ENCODE assay signal across 15 mouse cellular contexts in the genomic region with DNA sequence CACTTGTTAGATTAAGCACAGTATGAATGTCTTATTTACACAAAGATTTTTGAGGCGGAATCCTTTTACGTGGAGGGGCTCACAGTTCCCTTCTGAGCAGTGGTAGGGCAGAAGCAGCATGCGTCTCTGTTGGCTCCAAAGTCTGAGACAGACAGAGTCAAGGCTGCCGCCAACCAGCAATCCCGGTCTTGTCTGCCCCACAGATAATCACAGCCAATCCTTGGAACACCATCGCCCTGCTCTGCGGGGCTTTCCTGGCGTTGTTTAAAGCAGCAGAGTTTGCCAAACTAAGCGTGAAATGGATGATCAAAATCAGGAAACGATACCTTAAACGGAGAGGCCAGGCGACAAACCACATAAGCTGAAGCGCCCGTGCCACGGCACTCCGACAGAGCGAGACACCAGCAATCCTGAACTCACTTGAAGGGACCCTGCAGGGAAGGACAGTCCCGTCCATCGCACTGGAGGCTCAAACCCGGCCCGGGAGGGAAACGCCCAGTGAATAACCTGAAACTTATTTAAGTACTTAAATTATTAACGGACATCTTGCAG. TPM values are rescaled to one million over a fixed set of nuclear protein-coding genes. Genes with fewer than 3 reads are reported as not detected.
DNase-seq lines count a peak whose midpoint lies in the region; ATAC-seq and TF ChIP-seq lines count a peak whose summit lies in the region.
"Had no signal": no experiment of that assay in that cellular context is flagged by ENCODE, and none has a peak within 500 bp of the region (broad histone marks: within the 10 kb centered on the region; RNA-seq: fewer than 3 reads in every experiment).

No protein-coding gene starts in this region.

- no peak for ATAC-seq in heart, embryonic 14.5 days (ENCODE audit: insufficient number of reproducible peaks, insufficient read depth, low FRiP score, low read depth)
- ATAC-seq in heart, embryonic 11.5 days (replicated peaks; ENCODE audit: insufficient number of reproducible peaks, low FRiP score, low TSS enrichment) = no peak
- no peak for ATAC-seq in lung, embryonic 15.5 days (ENCODE audit: borderline replicate concordance, extremely low read depth, low FRiP score, low TSS enrichment)
- ATAC-seq in stomach, embryonic 16.5 days (ENCODE audit: insufficient read depth, low FRiP score) = no peak
- ATAC-seq: midbrain, embryonic 15.5 days had no signal

- TF ChIP-seq POLR2A in lung, adult 2 months (IDR thresholded peaks at IDR 0.05; ENCODE audit: borderline replicate concordance, extremely low read depth, low read depth, low read length) = no peak

- no peaks in the 10 kb centered on the region for H3K9me3 ChIP-seq in heart, embryonic 14.5 days (ENCODE audit: control insufficient read depth, low read length)
- no peaks in the 10 kb centered on the region for H3K9me3 ChIP-seq in heart, embryonic 11.5 days (replicated peaks; ENCODE audit: control insufficient read depth, low read length)
- no peaks in the 10 kb centered on the region for H3K9me3 ChIP-seq in lung, embryonic 15.5 days
- H3K9me3 ChIP-seq in stomach, embryonic 16.5 days (replicated peaks; ENCODE audit: control insufficient read depth, low read length) = no peaks in the 10 kb centered on the region
- H3K9me3 ChIP-seq: hindbrain, embryonic 10.5 days; limb, embryonic 15.5 days; midbrain, embryonic 15.5 days had no signal

- peaks cover 14 to 26% of the 10 kb centered on the region in 2 experiments for H3K4me1 ChIP-seq in heart, embryonic 14.5 days (ENCODE audit: control insufficient read depth in 2 of 2, insufficient read depth in 2 of 2, low read length in 2 of 2)
- H3K4me1 ChIP-seq in heart, embryonic 11.5 days (ENCODE audit: control insufficient read depth, insufficient read depth, low read length) = peaks cover 28% of the 10 kb centered on the region
- peaks cover 25% of the 10 kb centered on the region for H3K4me1 ChIP-seq in lung, embryonic 15.5 days
- no peaks in the 10 kb centered on the region for H3K4me1 ChIP-seq in lung, adult 2 months (ENCODE audit: control insufficient read depth, insufficient read depth, low read length)
- peaks cover 15% of the 10 kb centered on the region for H3K4me1 ChIP-seq in stomach, embryonic 16.5 days (ENCODE audit: control insufficient read depth, insufficient read depth, low read length)
- H3K4me1 ChIP-seq: midbrain, embryonic 15.5 days had no signal

- peaks cover 83% of the 10 kb centered on the region for H3K36me3 ChIP-seq in heart, embryonic 14.5 days (ENCODE audit: control insufficient read depth, insufficient read depth, low read length)
- peaks cover 22% of the 10 kb centered on the region; the same call in 1 of the 2 replicates for H3K36me3 ChIP-seq in heart, embryonic 11.5 days (ENCODE audit: control insufficient read depth, insufficient read depth, low read length)
- peaks cover 38% of the 10 kb centered on the region for H3K36me3 ChIP-seq in lung, embryonic 15.5 days
- H3K36me3 ChIP-seq in stomach, embryonic 16.5 days (ENCODE audit: control insufficient read depth, insufficient read depth, low read length) = peaks cover 6% of the 10 kb centered on the region; the same call in 1 of the 2 replicates

- H3K9ac ChIP-seq in heart, embryonic 14.5 days (ENCODE audit: low read length) = 0 out of 2 replicates have a peak overlapping the region, but pooled peaks have one; percentile 18
- H3K9ac ChIP-seq in heart, embryonic 11.5 days (ENCODE audit: low read depth, low read length) = no peak overlapping the region
- H3K9ac ChIP-seq in lung, embryonic 15.5 days = no peak overlapping the region
- no peak overlapping the region for H3K9ac ChIP-seq in stomach, embryonic 16.5 days (ENCODE audit: low read length)
- H3K9ac ChIP-seq: limb, embryonic 15.5 days; midbrain, embryonic 15.5 days had no signal

- TF ChIP-seq CTCF in lung, adult 2 months (IDR thresholded peaks at IDR 0.05; ENCODE audit: insufficient read depth, low read length) = no peak

- peak overlapping the region; percentile 70 to 75 for H3K27ac ChIP-seq in heart, embryonic 14.5 days (replicated peaks in 1 of 2; ENCODE audit: control insufficient read depth in 1 of 2, insufficient read depth in 1 of 2, low read depth in 2 of 2, low read length in 2 of 2)
- H3K27ac ChIP-seq in heart, embryonic 11.5 days (ENCODE audit: low read depth, low read length) = no peak overlapping the region; the same call in 1 of the 2 replicates
- peak overlapping the region; percentile 81 for H3K27ac ChIP-seq in lung, embryonic 15.5 days
- 0 out of 2 replicates have a peak overlapping the region, but pooled peaks have one; percentile 19 for H3K27ac ChIP-seq in stomach, embryonic 16.5 days (ENCODE audit: low read length)
- H3K27ac ChIP-seq: hindbrain, embryonic 10.5 days; limb, embryonic 15.5 days; midbrain, embryonic 15.5 days had no signal

- H3K4me3 ChIP-seq in heart, embryonic 14.5 days (ENCODE audit: control insufficient read depth in 1 of 2, insufficient read depth in 1 of 2, low read depth in 1 of 2, low read length in 2 of 2) = no peak overlapping the region
- no peak overlapping the region for H3K4me3 ChIP-seq in heart, embryonic 11.5 days (ENCODE audit: low read depth, low read length)
- H3K4me3 ChIP-seq in lung, embryonic 15.5 days = no peak overlapping the region
- H3K4me3 ChIP-seq in lung, adult 2 months (replicated peaks; ENCODE audit: extremely low read depth, low read depth, low read length) = no peak overlapping the region
- no peak overlapping the region for H3K4me3 ChIP-seq in stomach, embryonic 16.5 days (replicated peaks; ENCODE audit: low read length)
- H3K4me3 ChIP-seq: hindbrain, embryonic 10.5 days; limb, embryonic 15.5 days; midbrain, embryonic 15.5 days had no signal

- 52% methylated on average over 23 of the region's 23 CpGs for WGBS in heart, embryonic 14.5 days
- WGBS in heart, embryonic 11.5 days (ENCODE audit: insufficient replicate concordance) = 57% methylated on average over 23 of the region's 23 CpGs
- WGBS in lung, embryonic 15.5 days = 56% methylated on average over 23 of the region's 23 CpGs
- WGBS in lung, adult 2 months = 70% methylated on average over 23 of the region's 23 CpGs
- 63% methylated on average over 23 of the region's 23 CpGs for WGBS in stomach, embryonic 16.5 days

- peak overlapping the region; percentile 11 for H3K4me2 ChIP-seq in heart, embryonic 14.5 days (ENCODE audit: low read length)
- no peak overlapping the region for H3K4me2 ChIP-seq in heart, embryonic 11.5 days
- H3K4me2 ChIP-seq in lung, embryonic 15.5 days = no peak overlapping the region; the same call in 1 of the 2 replicates
- H3K4me2 ChIP-seq in stomach, embryonic 16.5 days (ENCODE audit: low read depth, low read length) = no peak overlapping the region
- H3K4me2 ChIP-seq: limb, embryonic 15.5 days; midbrain, embryonic 15.5 days had no signal

- H3K27me3 ChIP-seq in heart, embryonic 14.5 days (ENCODE audit: control insufficient read depth, insufficient read depth, low read length) = no peaks in the 10 kb centered on the region
- no peaks in the 10 kb centered on the region for H3K27me3 ChIP-seq in heart, embryonic 11.5 days (ENCODE audit: control insufficient read depth, insufficient read depth, low read length)
- no peaks in the 10 kb centered on the region for H3K27me3 ChIP-seq in lung, embryonic 15.5 days
- H3K27me3 ChIP-seq in stomach, embryonic 16.5 days (ENCODE audit: control insufficient read depth, insufficient read depth, low read length) = no peaks in the 10 kb centered on the region
- H3K27me3 ChIP-seq: limb, embryonic 15.5 days; midbrain, embryonic 15.5 days had no signal

- peak; percentile 61 to 80 for DNase-seq in cerebellum, postnatal 10 days
- DNase-seq in cerebellum, postnatal 36 days = no peak
- no peak for DNase-seq in lung, adult 2 months
- no peak for DNase-seq in testis, postnatal 10 days (ENCODE audit: low spot score)
- DNase-seq: adrenal gland, postnatal 14 days; cerebellum, adult 9-10 months; gastrocnemius, postnatal 36 days; thymus, adult 18-20 months had no signal

RNA-seq across cellular contexts. Expression of gene Tmem206, which starts 23.9 kb away (rescaled TPM):
- 18.5 and 20.9 TPM in 2 replicates for polyA plus RNA-seq in heart, embryonic 14.5 days (2014; fragmentation: Nextera tagmentation; extraction: Ambion mirVana)
- polyA plus RNA-seq in heart, embryonic 11.5 days (2014; fragmentation: Nextera tagmentation; extraction: Ambion mirVana) = 18.7 and 19.0 TPM in 2 replicates
- 21.5 and 22.7 TPM in 2 replicates for polyA plus RNA-seq in lung, embryonic 15.5 days (2015; fragmentation: Nextera tagmentation; extraction: Ambion mirVana)
- 8.0 and 8.4 TPM in 2 replicates for polyA plus RNA-seq in lung, adult 2 months (2012; rRNA removed)
- 18.2 and 18.3 TPM in 2 replicates for polyA plus RNA-seq in stomach, embryonic 16.5 days (2015; fragmentation: Nextera tagmentation; extraction: Ambion mirVana)

RNA-seq across cellular contexts. Expression of gene Nenf, which starts 31.6 kb away (rescaled TPM):
- polyA plus RNA-seq in heart, embryonic 14.5 days (2014; fragmentation: Nextera tagmentation; extraction: Ambion mirVana) = 138 and 157 TPM in 2 replicates
- polyA plus RNA-seq in heart, embryonic 11.5 days (2014; fragmentation: Nextera tagmentation; extraction: Ambion mirVana) = 106 and 111 TPM in 2 replicates
- polyA plus RNA-seq in lung, embryonic 15.5 days (2015; fragmentation: Nextera tagmentation; extraction: Ambion mirVana) = 103 and 115 TPM in 2 replicates
- 164 and 224 TPM in 2 replicates for polyA plus RNA-seq in lung, adult 2 months (2012; rRNA removed)
- 86.0 and 91.3 TPM in 2 replicates for polyA plus RNA-seq in stomach, embryonic 16.5 days (2015; fragmentation: Nextera tagmentation; extraction: Ambion mirVana)

RNA-seq across cellular contexts. Expression of gene Ppp2r5a, which starts 53.5 kb away (rescaled TPM):
- polyA plus RNA-seq in heart, embryonic 14.5 days (2014; fragmentation: Nextera tagmentation; extraction: Ambion mirVana) = 55.0 and 62.4 TPM in 2 replicates
- 41.1 and 43.4 TPM in 2 replicates for polyA plus RNA-seq in heart, embryonic 11.5 days (2014; fragmentation: Nextera tagmentation; extraction: Ambion mirVana)
- polyA plus RNA-seq in lung, embryonic 15.5 days (2015; fragmentation: Nextera tagmentation; extraction: Ambion mirVana) = 27.1 and 32.2 TPM in 2 replicates
- polyA plus RNA-seq in lung, adult 2 months (2012; rRNA removed) = 91.0 and 94.6 TPM in 2 replicates
- 13.9 and 14.7 TPM in 2 replicates for polyA plus RNA-seq in stomach, embryonic 16.5 days (2015; fragmentation: Nextera tagmentation; extraction: Ambion mirVana)

Comparison
In these comparisons a context has a peak if more than half of its experiments do, and no peak if none do; other contexts are left out.
1. DNase-seq: peak in cerebellum, postnatal 10 days (2 of 2); none in cerebellum, postnatal 36 days (0 of 2), lung, adult 2 months (single experiment) and testis, postnatal 10 days (single experiment).